Mouse (Mus musculus): Measurements from ENCODE around the gene Lamc3.

Gene Lamc3

DNA sequence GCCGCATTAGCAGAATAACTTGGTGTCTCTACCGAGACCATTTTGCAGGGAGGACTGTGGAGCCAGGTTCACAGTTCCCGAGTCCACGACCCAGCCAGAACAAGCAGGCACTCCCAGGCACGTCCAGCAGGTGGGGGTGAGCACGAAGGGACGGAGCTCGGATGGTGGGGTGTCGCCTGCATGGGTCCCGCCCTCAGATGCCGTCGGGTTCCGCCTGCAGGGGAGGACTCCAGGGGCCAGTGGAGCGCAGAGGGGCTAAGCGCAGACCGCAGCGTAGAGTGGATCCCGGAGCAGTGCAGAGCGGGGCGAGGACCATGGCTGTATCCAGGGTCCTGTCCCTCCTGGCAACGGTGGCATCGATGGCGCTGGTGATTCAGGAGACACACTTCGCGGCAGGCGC is at the start of gene Lamc3:
TSS of gene Lamc3 (plus strand) at position 262 of the 400 bp plus-strand sequence.
- DNase-seq, result peak; percentile 71

GRCm38 (mm10) chr2:31838868-31839267 is 48.2 kb upstream of the Lamc3 start:
- no peak for DNase-seq

GRCm38 (mm10) chr2:31844729-31845136 is 42.4 kb upstream of the Lamc3 start:
- no peak for DNase-seq

DNA sequence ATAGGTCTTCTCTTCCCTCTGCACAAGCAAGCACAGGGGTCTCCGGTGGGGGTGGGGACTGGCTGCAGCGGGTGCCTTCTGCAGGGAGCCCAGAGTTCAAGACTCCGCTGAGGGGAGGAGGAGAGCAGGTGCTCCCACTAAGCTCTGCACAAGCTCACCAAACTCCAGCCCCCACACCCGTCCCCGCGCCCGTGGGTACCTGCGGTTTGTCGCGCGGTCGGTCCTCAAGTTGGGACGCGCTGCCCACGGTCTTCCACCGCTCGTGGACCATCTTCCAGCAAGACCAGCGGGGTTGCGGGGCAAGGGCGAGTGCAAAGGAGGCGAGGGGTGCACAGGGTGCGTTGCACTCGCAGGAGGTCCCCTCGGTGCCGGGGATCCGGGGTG is 41.6 kb upstream of the Lamc3 start:
- no peak for DNase-seq

- DNase-seq, result peak; percentile 59
Measured at GRCm38 (mm10) chr2:31845896-31846691, 41.0 kb upstream of the Lamc3 start, which contains the start of gene Fibcd1. Gene Fibcd1 (minus strand): TSS chr2:31846005.

DNA sequence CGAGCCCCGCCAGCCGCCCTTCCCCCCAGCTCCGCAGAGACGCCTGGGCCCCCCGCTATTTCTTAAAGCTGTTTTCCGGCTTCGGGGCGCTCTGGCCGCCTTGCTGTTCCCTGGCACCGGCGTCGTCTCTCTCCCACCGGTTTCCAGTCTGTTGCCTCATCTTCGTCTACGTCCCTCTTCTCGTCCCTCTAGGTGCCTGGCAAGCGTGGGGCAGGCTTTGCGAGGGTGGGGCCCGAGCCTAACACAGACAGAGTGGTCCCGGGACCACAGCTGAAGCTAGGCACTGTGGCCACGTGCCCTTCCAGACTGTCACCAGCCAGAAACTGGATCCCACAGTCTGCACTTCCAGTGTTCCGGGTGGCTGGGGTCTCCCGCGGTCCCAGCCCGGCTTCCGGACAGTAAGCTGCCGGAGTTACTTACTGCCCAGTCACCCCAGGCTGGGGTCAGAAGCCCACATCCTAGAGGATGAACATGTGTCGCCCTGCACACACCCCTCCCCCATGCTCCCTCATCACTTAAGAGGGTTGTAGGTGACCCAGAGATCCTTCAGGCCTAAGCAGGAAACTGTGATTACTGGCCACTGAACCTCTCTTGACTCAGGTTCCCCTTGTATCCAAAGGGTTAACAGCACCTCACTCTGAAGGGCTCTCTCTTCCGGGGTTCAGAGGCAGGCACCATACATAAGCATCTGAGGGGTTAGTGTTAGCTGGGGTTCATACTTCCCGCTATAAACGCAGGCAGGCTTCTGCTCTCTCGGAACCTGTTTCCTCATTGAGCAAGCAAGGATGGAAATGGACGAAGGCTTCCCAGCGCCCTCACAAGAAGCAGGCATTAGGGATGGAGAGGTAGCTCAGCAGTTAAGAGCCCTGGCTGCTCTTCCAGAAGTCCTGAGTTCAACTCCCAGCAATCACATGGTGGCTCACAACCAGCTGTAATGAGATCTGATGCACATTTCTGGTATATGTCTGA is 40.1 kb upstream of the Lamc3 start:
- no peak for DNase-seq

GRCm38 (mm10) chr2:31847908-31848307 is 39.2 kb upstream of the Lamc3 start:
- DNase-seq, result no peak

GRCm38 (mm10) chr2:31850141-31850540 is 37.0 kb upstream of the Lamc3 start:
- DNase-seq, result no peak

GRCm38 (mm10) chr2:31855991-31856390 is 31.1 kb upstream of the Lamc3 start:
- no peak for DNase-seq

DNA sequence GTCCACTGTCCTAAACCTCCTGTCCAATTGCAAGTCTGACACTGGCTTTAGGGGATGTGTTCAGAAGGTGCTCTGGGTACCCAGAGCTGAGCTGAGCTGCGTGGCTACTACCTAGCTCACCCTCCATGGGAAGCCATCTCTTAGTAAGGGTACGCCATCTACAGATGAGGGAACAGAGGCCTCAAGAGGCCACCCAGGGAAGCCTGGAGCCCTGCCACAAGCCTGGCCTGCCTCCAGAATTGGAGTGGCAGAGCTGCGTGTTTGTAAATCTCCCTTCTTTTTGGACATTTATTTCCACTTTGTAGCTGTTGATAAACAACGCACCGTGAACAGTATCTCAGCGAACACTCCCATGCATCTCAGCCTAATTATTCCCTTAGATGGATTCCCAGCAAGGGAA is 29.9 kb upstream of the Lamc3 start:
- DNase-seq, result no peak

- DNase-seq, result no peak
Measured at GRCm38 (mm10) chr2:31858500-31858899, 28.6 kb upstream of the Lamc3 start.

DNA sequence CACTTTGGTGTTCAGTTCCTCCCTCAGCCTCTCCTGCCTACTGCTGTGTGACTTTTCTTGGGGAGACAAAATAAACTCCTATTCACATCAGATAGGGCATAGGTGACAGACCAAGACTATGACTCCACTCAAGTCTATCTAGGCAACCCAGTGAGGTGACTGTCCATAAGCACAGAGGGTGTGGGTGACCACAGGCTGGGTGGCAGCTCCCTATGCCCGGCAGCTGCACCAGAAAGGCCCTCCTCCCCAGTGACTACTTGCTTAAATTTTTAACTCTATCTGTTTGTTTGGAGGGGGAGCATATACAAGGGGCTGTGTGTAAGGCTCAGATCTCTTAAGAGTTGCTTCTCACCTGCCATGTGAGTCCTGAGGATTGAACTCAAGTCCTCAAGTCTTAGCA is 24.2 kb upstream of the Lamc3 start:
- DNase-seq, result no peak

DNA sequence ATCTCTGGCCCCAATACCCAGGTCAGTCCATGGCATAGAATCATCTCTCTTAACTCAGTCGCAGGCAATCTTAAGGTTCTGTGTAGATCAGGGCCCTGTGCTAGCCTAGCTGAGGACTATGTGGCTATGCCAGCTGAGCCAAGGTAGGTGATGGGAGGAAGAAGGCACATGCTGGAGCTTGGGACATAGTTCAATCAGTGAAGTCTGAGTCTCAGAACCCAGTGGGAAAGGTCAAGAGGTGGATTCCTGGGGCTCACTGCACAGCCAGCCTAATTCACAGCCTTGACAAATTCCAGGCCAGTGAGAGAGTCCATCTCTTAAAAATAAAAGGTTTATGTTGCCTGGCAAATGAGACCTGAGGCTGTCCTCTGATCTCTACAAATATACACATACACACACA is 23.3 kb upstream of the Lamc3 start:
- DNase-seq, result no peak

DNA sequence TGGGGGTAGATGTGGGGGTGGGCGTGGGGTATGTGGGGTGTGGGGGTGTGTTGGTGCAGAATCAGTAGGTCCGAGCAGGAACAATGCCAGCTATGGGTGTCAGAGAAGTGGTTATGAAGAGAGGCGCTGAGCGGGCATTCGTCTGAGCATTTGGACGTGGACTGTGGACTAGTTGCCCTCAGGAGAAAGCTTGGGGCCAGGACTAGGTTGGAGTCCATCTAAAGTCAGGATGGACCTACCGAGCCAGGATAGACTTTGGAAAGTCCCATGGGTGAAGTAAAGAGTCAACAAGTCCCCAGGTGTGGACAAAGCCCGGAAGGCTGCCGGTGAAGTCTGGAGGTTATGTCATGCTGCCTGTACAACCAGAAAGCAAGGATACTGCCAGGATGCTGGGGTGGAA is 22.2 kb upstream of the Lamc3 start:
- no peak for DNase-seq

GRCm38 (mm10) chr2:31865322-31865721 is 21.8 kb upstream of the Lamc3 start:
- DNase-seq, result no peak

DNA sequence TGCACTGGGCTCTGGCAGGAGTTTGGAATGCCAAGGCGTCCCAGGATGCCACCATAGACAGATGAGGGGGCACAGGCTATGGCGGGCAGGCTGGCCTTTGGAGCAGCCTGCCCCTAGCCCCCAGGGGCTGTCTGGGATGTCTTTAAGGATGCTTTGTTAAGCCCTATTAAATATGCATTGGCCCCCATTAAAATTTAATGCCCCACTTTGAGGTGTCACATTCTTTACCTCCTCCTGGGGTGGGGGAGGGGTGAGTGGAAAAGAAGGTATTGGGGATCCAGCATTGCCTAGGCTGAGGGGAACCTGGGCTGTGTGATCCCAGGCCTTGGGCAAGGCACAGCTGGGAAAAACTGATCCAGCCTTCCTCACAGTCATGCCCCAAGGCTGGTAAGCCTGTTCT is 21.3 kb upstream of the Lamc3 start:
- DNase-seq, result no peak

DNA sequence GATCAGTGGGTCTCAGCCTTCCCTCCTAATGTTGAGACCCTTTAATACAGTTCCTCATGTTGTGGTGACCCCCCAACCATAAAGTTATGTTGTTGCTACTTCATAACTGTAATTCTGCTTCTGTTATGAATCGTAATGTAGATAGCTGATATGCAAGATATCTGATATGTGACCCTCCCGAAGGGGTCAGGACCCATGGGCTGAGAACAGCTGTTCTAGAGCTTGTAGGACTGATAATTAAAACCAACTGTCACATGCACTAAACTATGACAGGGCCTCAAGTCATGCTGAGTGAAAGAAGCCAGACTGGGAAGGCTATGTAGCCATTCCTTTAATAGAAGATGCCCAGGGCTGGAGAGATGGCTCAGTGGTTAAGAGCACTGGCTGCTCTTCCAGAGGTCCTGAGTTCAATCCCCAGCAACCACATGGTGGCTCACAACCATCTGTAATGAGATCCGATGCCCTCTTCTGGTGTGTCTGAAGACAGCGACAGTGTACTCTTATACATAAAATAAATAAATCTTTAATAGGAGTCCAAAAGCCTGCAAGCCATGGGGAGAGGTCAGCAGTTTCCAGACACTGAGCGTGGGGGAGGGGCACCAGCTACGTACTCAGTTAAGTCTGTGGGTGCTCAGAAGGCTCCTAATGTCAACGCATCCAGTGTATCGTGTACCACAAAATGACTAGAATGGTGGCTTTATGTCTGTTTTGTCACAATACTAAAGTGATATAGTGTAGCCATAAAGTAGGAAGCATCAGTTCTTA is 19.1 kb upstream of the Lamc3 start:
- no peak for DNase-seq

- DNase-seq, result no peak
Measured at GRCm38 (mm10) chr2:31868538-31869164, 18.4 kb upstream of the Lamc3 start.

- no peak for DNase-seq
Measured at GRCm38 (mm10) chr2:31869692-31870091, 17.4 kb upstream of the Lamc3 start.

DNA sequence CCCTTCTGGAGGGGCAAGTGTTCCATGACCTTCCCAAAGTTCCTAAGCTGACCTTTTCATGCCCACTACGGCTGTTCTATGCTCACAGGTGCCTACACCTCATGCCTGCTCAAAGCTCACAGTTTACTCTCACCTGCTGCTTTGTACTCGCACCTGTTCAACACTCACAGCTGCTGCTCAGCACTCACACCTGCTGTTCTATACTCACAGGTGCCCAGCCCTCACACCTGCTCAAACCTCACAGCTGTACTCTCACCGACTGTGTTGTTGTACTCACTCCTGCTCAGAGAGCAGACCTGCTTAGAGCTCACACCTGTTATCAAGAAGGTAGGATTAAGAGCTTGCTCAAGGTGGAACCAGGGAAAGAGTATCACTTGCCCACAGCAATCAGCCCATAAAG is 16.4 kb upstream of the Lamc3 start:
- DNase-seq, result no peak

GRCm38 (mm10) chr2:31874290-31874855 is 12.7 kb upstream of the Lamc3 start:
- no peak for DNase-seq

DNA sequence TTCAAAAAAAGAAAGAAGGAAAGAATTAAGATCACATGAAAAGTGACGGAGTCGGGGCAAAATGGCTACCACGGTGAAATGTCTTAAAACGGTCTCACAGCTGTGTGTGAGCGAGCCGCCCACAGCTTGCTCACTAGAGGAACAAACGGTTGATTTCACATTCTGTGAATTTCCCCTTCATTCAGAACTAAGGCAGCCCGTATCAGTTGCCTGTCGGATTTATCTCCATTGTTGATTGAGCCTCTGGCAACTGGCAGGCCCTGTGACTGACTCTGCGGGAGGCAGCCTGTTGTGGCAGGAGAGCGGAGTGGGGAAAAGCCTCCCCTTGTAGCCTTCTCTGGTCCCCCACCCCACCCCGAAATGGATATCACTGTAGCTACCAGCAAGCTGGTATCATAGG is 10.6 kb upstream of the Lamc3 start:
- no peak for DNase-seq

Data from embryo, embryonic 11 days (tissue).